Mouse (Mus musculus) CD4-positive helper T cell, adult 2 months (primary cell): Measurements from ENCODE around the gene Cwh43.

Experiments
- DNase-seq: peaks from one replicate; pipeline ENCODE4 v3.0.0-alpha.2; 2012; ENCODE audit warnings: low read depth, missing footprints, low spot score

Cwh43 gene

GRCm38 (mm10) chr5:73405981-73406722, at the start of gene Cwh43:
Gene Cwh43, plus strand, starts transcription at chr5:73406075.
- DNase-seq, result no peak

DNA sequence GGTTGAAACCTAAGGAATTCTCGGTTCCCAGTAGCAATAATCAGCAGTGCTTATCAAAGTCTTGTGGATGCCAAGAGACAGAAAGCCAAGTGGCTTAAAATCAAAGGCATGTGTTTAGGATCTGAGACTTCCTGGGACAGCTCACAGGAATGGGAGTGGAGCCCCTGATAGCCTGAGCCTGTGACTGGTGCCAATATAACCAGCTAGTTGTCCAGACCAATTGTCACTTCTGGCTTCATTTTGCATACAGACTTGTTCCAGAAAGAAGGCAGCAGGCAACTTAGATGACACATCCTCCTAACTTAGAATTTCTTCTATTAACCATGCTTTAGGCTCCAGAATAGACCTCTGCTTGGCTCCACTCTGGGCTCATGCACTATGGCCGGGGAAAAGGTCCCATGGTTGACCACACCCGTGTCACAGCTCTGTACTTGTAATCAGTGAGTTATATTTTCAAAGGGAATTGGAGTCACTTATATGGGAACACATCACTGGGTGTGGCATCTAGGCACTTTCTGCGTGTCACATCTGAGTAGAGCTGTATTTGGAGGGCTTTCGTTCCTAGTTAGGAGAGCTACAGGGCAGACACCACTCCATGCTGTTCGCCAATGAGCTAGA, 46.6 kb upstream of the Cwh43 start:
- DNase-seq, result no peak

GRCm38 (mm10) chr5:73359752-73360141, 46.1 kb upstream of the Cwh43 start:
- no peak for DNase-seq

- DNase-seq, result no peak
Observed at GRCm38 (mm10) chr5:73360240-73360639, 45.6 kb upstream of the Cwh43 start.

DNA sequence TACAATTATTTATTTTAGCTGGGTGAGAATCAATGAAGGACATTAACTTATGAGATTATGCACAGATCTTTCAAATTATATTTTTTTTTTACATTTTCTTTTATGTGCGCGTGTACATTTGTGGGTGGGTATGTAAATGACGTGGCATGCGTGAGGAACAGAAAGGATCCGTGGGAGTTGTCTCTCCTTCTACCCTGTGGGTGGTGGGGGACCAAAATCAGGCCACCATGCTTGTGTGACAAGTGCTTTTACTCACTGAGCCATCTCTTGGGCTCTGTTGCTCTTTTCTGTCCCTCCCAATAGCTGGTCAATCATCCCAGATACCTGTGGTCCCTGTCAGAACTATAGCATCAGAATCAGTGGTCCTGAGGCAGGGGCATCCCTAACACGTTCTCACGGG, 43.5 kb upstream of the Cwh43 start:
- no peak for DNase-seq

- DNase-seq, result no peak
Observed at GRCm38 (mm10) chr5:73362791-73363190, 43.1 kb upstream of the Cwh43 start.

GRCm38 (mm10) chr5:73364107-73364864, 41.6 kb upstream of the Cwh43 start:
- no peak for DNase-seq

GRCm38 (mm10) chr5:73367906-73368305, 38.0 kb upstream of the Cwh43 start:
- no peak for DNase-seq

GRCm38 (mm10) chr5:73368845-73369447, 36.9 kb upstream of the Cwh43 start:
- no peak for DNase-seq

DNA sequence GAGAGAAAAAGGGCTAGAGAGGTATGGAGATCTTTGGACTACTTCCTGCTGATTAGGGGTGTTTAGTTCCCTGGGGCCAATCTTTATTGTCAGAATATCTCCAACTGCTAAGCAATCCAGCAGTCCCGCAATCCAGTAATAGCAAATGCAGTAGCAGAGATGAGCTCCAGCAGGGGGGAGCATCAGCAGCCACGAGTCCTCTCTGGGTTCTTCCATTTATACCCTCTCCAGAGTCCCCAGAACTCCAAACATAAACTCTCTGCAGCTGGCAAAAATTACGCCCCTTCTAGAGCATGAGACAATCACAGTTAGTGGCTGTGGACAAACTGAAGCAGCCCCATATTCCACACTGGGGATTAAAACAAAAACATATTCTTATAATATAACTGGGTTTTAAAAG, 36.1 kb upstream of the Cwh43 start:
- no peak for DNase-seq

GRCm38 (mm10) chr5:73372601-73373000, 33.3 kb upstream of the Cwh43 start:
- no peak for DNase-seq

DNA sequence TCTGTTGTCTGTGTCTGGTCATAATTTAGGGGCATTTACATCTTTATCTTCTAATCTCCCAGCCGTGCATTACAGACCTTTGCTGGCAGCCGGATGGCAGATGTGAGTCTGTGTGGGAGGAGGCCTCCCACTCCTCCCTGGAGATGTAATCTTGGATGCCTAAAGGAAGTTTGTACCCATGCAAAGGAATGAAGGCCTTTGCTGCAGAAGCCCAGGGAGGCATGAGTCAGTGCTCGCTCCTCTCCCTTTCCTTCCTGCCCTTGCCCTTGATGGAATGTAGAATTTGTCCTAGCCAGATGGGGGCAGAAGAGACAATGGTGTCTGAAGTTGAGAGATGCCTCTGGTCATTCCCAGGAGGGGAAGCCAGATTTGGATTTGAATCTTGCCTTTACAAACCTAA, 32.7 kb upstream of the Cwh43 start:
- no peak for DNase-seq

DNA sequence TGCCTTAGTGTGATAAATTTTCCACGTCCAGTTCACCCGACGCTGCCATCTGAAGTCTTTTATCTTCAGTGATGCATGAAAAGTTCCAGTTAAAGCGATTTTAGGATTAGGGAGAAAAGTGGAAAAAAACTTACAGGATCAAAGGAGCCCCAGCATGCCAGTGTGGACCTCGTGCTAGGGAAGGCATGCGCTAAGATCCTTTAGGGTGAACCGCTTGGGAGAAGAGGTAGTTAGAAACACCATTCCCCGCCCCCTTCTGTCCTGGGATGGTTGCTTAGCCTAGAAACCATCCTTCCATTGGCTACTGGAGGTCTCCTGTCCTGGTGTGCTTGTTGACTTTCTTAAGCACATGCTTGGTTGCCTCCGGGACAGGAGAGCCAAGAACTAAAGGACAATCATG, 29.8 kb upstream of the Cwh43 start:
- no peak for DNase-seq

GRCm38 (mm10) chr5:73376491-73376890, 29.4 kb upstream of the Cwh43 start:
- no peak for DNase-seq

- DNase-seq, result peak; percentile 59
Observed at GRCm38 (mm10) chr5:73379908-73380307, 26.0 kb upstream of the Cwh43 start.

GRCm38 (mm10) chr5:73380829-73381228, 25.0 kb upstream of the Cwh43 start:
- DNase-seq, result no peak

DNA sequence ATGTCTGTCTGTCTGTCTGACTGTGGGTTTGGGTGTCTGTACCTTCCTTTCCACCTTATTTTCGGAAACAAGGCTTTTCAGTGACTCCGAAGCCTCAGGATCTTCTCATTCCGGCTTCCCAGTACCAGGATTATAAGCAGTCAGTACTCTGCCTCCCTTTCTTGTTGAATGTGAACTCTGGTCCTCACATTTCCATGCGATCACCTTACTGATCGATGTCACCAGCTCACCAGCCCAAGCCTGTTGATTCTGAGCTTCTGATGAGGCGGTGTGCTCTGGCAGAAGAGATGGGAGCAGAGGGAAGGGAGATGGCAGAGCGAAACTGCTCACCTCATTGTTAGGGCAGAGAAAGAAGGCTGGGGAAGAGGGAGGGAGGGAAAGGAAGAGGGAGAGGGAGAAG, 24.4 kb upstream of the Cwh43 start:
- DNase-seq, result no peak

DNA sequence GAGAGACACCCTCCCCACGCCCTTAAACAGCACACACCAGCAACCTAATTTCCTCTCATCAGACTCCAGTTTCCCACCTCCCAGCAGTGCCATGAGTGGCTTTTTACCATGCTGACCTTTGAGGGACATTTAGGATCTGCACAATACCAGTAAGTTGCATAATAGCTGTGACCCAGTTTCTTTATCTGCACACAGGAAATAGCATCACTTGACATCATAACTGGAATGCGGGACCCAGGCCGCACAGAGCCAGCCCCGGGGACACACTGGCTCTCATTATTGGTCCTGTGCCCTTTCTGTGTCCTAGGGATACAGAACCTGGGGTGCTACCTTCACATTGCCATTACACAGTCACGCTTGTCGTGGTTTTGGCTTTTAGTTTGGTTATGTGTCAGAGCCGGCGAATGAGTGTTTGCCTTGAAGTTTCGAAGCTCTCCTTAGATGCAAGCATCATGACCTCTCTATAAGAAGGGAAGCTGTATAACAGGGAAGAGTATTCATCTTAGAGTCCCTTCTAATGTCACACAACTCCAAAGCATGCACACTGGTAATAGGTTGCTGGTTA, 23.8 kb upstream of the Cwh43 start:
- DNase-seq, result peak; percentile 28

DNA sequence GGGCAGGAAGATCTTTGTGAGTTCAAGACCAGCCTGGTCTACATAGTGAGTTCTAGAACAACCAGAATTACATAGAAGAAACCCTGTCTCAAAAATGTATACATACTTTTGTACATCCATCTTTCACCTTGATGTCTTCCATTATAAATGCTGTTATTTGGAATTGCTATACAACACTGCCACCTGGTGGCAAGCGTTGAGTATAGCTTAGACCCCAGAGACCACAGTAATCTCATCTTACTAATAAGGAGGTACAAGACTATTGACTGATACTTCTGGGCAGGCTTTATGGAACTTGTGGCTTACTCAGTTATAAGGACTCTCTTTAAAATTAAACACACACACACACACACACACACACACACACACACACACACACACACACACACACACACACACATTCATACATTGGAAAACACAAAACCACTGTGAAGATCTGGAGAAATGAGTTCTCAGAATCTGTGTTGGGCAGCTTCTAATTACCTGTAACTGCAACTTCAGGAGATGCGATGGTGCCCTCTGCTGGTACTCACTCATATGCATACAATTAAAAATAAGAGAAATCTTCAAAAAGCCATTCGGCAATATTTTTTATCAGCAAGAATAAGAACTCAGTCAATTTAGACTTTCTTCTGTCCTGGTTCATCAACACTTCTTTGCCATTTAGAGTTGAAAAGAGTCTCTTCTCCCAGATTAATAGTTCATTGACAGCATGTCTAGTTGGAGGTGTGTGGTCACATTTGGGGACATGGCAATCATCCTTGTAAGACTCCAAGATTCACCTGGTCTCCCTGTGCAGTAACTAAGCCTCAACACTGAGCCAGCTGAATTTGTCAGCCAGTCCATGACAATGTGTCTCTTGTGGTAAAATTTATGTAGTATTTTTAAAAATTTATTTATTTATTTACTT, 22.9 kb upstream of the Cwh43 start:
- DNase-seq, result peak; percentile 66

GRCm38 (mm10) chr5:73383647-73383970, 22.3 kb upstream of the Cwh43 start:
- DNase-seq, result no peak

DNA sequence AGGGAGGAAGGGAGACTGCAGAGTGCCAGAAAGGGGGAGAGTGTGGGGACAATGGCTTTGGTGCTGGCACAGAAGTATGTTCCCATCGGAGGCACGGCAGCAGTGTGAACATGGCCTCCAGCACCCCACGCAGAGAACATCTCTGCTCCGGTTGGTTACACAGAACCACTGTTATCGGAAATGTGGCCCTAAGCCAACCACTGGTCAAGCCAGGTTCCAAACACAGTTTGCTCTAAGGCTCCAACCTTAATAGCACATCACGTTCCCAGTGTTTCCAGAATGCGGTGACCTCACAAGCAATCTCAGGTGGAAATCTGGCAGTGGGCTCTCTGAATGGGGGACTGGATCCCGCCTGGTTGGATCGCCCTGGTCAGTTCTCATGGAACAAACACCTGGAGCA, 12.8 kb upstream of the Cwh43 start:
- no peak for DNase-seq
